Mouse (Mus musculus) forebrain, postnatal 0 days (tissue): ENCODE measurements around the gene Fyn. TPM values are rescaled to one million over a fixed set of nuclear protein-coding genes. Genes with fewer than 3 reads are reported as not detected.

Experiments used
- ATAC-seq: fragments of 200-750 bp; cut with Nextera tagmentation; 2 replicates; pipeline ENCODE4 v1.8.0; 2017; ENCODE audit warnings: mild to moderate bottlenecking, moderate library complexity
- DNase-seq: peaks from one replicate; pipeline ENCODE4 v3.0.0-alpha.2; 2015
- H3K27ac ChIP-seq: fragments of 300-500 bp; sonication (generic); 2 replicates; pipeline ENCODE4 v1.5.1; 2014; ENCODE audit warnings: low read depth, mild to moderate bottlenecking, antibody characterized with exemption, low read length, moderate library complexity, mixed read lengths
- H3K27me3 ChIP-seq: fragments of 300-500 bp; sonication (generic); 2 replicates; pipeline ENCODE4 v1.6.1; 2014; ENCODE audit warnings: mild to moderate bottlenecking, low read length, mixed read lengths; ENCODE audit not compliant: insufficient read depth
- H3K36me3 ChIP-seq: fragments of 300-500 bp; sonication (generic); 2 replicates; pipeline ENCODE4 v1.6.1; 2014; ENCODE audit warnings: mild to moderate bottlenecking, moderate library complexity; ENCODE audit not compliant: insufficient read depth
- H3K4me1 ChIP-seq: fragments of 300-500 bp; sonication (generic); 2 replicates; pipeline ENCODE4 v1.6.1; 2014; ENCODE audit warnings: antibody characterized with exemption; ENCODE audit not compliant: insufficient read depth
- H3K4me2 ChIP-seq: fragments of 300-500 bp; sonication (generic); 2 replicates; pipeline ENCODE4 v1.6.1; 2014; ENCODE audit warnings: low read depth, mild to moderate bottlenecking, moderate library complexity
- H3K4me3 ChIP-seq: fragments of 300-500 bp; sonication (generic); 2 replicates; pipeline ENCODE4 v1.5.1; 2014; ENCODE audit warnings: low read depth, low read length, mixed read lengths
- H3K9ac ChIP-seq: fragments of 300-500 bp; sonication (generic); 2 replicates; pipeline ENCODE4 v1.6.1; 2014; ENCODE audit warnings: mild to moderate bottlenecking
- H3K9me3 ChIP-seq: fragments of 300-500 bp; sonication (generic); 2 replicates; pipeline ENCODE4 v1.6.1; 2016; ENCODE audit warnings: low read length
- CTCF ChIP-seq: sonication (generic); IDR thresholded peaks from 2 replicates; pipeline ENCODE4 v1.5.1; 2016; ENCODE audit warnings: antibody characterized with exemption, control low read depth, low read depth
- WGBS: fragments of 180-500 bp; shearing (Covaris S2); extraction: QIAGEN DNeasy Blood & Tissue Kit; methylation state at CpG from one replicate; pipeline ENCODE4 v1.1.7; 2014; 5-methylcytosine and 5-hydroxymethylcytosine counted together
- polyA plus RNA-seq: library from polyadenylated mRNA; unstranded; fragments of >200 nt; fragmentation: Nextera tagmentation; extraction: Ambion mirVana; gene quantifications from 2 replicates; pipeline ENCODE4 v1.2.1, GENCODE M21; 2015
- total RNA-seq: library from RNA; depleted of rRNA; stranded (reverse); fragments of >200 nt; gene quantifications from 2 replicates; pipeline ENCODE4 v1.2.3, GENCODE M21; 2014

Fyn gene
- total and polyA plus RNA-seq, 2 experiments from 2014 or later, result 85.8 to 155 TPM

DNA sequence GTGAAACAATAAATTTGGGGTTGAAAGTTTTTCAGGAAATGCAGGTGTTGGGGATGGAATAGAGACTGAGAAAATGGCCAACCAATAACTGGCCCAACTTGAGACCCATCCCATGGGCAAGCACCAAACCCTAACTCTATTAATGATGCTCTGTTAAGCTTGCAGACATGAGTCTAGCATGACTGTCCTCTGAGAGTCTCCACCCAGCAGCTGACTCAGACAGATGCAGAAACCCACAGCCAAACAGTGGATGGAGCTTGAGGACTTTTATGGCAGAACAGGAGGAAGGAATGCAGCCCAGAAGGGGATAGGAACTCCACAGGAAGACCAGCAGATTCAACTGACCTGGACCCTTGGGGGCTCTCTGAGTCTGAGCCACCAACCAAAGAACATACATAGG is 32.8 kb upstream of the Fyn start:
- no peak overlapping the region for H3K9ac ChIP-seq
- no peaks in the 10 kb centered on the region for H3K36me3 ChIP-seq
- H3K27me3 ChIP-seq, result no peaks in the 10 kb centered on the region
- no peak overlapping the region for H3K27ac ChIP-seq
- no peak overlapping the region for H3K4me3 ChIP-seq
- H3K4me1 ChIP-seq, result no peaks in the 10 kb centered on the region
- DNase-seq (no peak), ATAC-seq (no peak)
- 0 out of 2 replicates have a peak, but pooled peaks cover 6% of the 10 kb centered on the region for H3K9me3 ChIP-seq
- no peak overlapping the region for H3K4me2 ChIP-seq
- no peak for TF ChIP-seq CTCF

DNA sequence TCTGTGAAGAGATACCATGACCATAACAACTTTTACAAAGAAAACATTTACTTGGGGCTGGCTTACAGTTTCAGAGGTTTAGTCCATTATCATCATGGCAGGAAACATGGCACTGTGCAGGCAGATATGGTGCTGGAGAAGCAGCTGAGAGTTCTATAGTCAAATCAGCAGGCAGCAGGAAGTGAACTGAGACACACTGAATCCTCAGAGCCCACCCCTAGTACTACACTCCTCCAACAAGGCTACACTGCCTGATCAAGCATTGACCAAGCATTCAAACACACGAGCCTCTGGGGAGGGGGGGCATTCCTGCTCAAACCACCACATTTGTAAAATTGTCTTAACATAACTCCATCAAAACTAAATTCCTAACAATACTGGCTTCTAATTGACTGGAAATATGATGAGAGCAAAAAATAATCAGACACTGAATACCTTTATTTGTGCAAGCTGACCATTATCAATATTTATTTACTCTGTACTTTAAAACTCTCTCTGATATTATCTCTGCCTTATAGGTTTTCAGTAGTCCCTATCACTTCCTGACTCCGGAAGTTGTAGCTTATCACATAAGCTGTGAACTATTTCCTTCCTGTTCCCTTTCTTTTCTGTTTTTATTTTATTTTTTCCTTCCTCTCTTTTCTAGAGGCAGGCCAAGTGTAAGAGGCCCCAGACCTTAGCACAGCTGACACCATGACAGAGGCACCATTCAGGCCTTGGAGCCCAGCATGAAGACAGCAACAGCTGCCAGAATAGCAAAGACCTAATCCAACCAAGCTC is 29.3 kb upstream of the Fyn start:
- no peak for DNase-seq
- Histone ChIP-seq H3K27me3 (no peaks in the 10 kb centered on the region), H3K9me3 (no peaks in the 10 kb centered on the region), H3K27ac (no peak overlapping the region), H3K36me3 (no peaks in the 10 kb centered on the region), H3K4me3 (no peak overlapping the region), H3K4me2 (no peak overlapping the region), H3K9ac (no peak overlapping the region), H3K4me1 (no peaks in the 10 kb centered on the region)
- 86% methylated on average over 2 of the region's 2 CpGs for WGBS
- TF ChIP-seq CTCF, result no peak
- no peak for ATAC-seq

DNA sequence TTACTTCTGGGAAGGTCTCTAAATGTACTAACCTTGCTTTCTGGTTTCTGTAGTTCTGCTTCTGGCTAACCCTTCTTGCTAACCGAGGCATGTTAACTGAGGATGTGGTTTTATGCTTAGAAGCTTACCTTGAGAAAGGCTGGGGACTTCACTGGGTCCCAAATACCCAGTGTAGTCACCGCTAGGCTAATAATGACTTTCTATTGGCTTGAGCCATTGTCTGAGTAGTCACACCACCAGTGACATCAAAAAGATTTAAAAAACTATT is 28.8 kb upstream of the Fyn start:
- no peak overlapping the region for H3K9ac ChIP-seq
- H3K4me1 ChIP-seq, result no peaks in the 10 kb centered on the region
- ATAC-seq (no peak), DNase-seq (no peak)
- no peak overlapping the region for H3K4me2 ChIP-seq
- no peak overlapping the region for H3K27ac ChIP-seq
- no peak overlapping the region for H3K4me3 ChIP-seq
- no peaks in the 10 kb centered on the region for H3K36me3 ChIP-seq
- 87% methylated on average over 2 of the region's 2 CpGs for WGBS
- no peaks in the 10 kb centered on the region for H3K27me3 ChIP-seq
- no peaks in the 10 kb centered on the region for H3K9me3 ChIP-seq
- TF ChIP-seq CTCF, result no peak

DNA sequence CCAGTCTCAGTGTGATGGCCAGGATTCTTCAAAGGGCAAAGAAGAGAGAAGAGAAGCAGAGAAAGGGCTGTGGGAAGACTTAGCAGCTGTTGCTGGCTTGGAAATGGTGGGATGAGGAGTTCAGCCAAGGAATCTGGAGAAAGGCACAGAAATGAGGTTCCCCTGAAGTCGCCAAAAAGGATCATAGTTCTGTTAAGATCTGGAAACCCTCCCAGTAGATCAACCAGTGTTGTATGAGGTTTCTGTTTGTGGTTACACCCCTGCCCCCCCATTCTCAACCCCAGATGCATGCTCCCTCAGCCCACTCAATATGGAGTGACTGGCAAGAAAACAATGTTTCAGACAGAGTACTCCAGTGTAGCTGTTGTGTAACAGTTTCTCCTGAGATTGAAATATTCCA is 25.1 kb upstream of the Fyn start:
- WGBS, result 48% methylated on average over 1 of the region's 1 CpGs

GRCm38 (mm10) chr10:39345921-39346320 is 22.7 kb upstream of the Fyn start:
- no peaks in the 10 kb centered on the region for H3K9me3 ChIP-seq
- H3K4me1 ChIP-seq, result no peaks in the 10 kb centered on the region
- TF ChIP-seq CTCF, result no peak
- DNase-seq (no peak), ATAC-seq (no peak)
- H3K4me2 ChIP-seq, result no peak overlapping the region
- no peaks in the 10 kb centered on the region for H3K27me3 ChIP-seq
- H3K36me3 ChIP-seq, result no peaks in the 10 kb centered on the region
- H3K4me3 ChIP-seq, result no peak overlapping the region
- H3K9ac ChIP-seq, result no peak overlapping the region
- WGBS, result 50% methylated on average over 1 of the region's 1 CpGs
- H3K27ac ChIP-seq, result no peak overlapping the region

More for the DNA sequence above, 25.1 kb upstream of the Fyn start:
- no peaks in the 10 kb centered on the region for H3K27me3 ChIP-seq
- no peak for ATAC-seq
- TF ChIP-seq CTCF, result no peak
- no peak overlapping the region for H3K4me3 ChIP-seq
- H3K27ac ChIP-seq, result no peak overlapping the region
- H3K9me3 ChIP-seq, result no peaks in the 10 kb centered on the region
- no peak overlapping the region for H3K9ac ChIP-seq
- no peaks in the 10 kb centered on the region for H3K36me3 ChIP-seq
- no peak overlapping the region for H3K4me2 ChIP-seq
- no peak for DNase-seq
- H3K4me1 ChIP-seq, result no peaks in the 10 kb centered on the region

DNA sequence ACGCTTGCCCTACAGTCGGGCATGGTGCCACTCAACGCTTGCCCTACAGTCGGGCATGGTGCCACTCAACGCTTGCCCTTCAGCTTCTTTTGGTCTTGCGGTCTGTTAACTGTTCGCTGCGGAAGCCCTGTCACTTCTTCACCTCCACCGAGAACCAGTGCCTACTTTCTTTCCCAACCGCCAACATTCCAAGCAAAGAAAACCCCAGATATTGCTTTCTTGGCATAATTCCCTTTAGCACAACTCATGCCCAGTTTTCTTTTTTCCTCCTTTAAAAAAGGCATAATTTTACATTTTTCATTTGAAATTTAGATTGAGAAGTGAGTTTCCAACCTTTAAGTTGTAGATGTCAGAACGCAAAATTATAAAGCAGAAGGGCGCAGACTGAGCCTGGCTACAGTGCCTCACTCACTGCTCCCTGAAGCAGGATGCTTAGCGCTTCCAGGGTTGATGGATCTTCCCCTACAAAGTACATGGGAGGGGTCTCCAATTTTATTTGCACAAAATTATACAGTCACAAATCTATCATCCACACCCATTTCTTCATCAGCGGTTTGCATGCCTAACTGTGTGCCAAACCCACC is 18.8 kb upstream of the Fyn start:
- no peaks in the 10 kb centered on the region for H3K9me3 ChIP-seq
- H3K27ac ChIP-seq, result peak overlapping the region; percentile 35; the same call in 1 of the 2 replicates
- H3K4me1 ChIP-seq, result no peaks in the 10 kb centered on the region
- H3K4me3 ChIP-seq, result no peak overlapping the region
- no peak overlapping the region for H3K4me2 ChIP-seq
- H3K9ac ChIP-seq, result no peak overlapping the region
- DNase-seq (peak; percentile 45), ATAC-seq (peak; percentile 80)
- WGBS, result 62% methylated on average over 14 of the region's 14 CpGs
- H3K27me3 ChIP-seq, result no peaks in the 10 kb centered on the region
- TF ChIP-seq CTCF, result no peak
- no peaks in the 10 kb centered on the region for H3K36me3 ChIP-seq

DNA sequence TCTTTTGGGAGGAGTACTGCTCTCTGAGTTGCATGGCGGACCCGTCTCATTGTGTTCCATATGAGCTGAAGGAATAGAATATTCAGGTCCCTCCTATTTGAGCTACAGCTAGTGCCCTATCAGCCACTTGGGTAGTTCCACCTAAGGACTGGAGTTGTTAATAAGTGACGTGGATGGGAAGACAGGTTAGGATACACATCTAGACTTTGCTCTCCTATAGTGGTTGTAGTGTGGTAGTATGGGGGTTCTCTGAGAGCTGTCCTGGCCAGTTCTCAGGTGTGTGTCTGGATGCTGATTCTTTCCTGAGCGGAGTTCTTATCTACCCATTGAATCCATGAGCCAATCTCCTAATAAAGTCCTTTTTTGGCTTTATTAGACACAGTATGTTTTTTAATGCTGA is 4.5 kb upstream of the Fyn start:
- DNase-seq (no peak), ATAC-seq (no peak)
- H3K9ac ChIP-seq, result no peak overlapping the region
- WGBS, result 96% methylated on average over 4 of the region's 4 CpGs
- TF ChIP-seq CTCF, result no peak
- no peak overlapping the region for H3K27ac ChIP-seq
- no peaks in the 10 kb centered on the region for H3K27me3 ChIP-seq
- H3K4me3 ChIP-seq, result no peak overlapping the region
- H3K4me2 ChIP-seq, result no peak overlapping the region
- H3K9me3 ChIP-seq, result no peaks in the 10 kb centered on the region
- no peaks in the 10 kb centered on the region for H3K36me3 ChIP-seq
- H3K4me1 ChIP-seq, result no peaks in the 10 kb centered on the region
